Mouse (Mus musculus): ENCODE results near the gene Ttc29. TPM values are rescaled to one million over a fixed set of nuclear protein-coding genes. Genes with fewer than 3 reads are reported as not detected.

Gene Ttc29
- not detected in 2 replicates for polyA plus RNA-seq (2015; fragmentation: Nextera tagmentation; extraction: Ambion mirVana)

GRCm38 (mm10) chr8:78213074-78213473 is at the start of gene Ttc29:
Gene Ttc29, plus strand, starts transcription at chr8:78213297.

DNA sequence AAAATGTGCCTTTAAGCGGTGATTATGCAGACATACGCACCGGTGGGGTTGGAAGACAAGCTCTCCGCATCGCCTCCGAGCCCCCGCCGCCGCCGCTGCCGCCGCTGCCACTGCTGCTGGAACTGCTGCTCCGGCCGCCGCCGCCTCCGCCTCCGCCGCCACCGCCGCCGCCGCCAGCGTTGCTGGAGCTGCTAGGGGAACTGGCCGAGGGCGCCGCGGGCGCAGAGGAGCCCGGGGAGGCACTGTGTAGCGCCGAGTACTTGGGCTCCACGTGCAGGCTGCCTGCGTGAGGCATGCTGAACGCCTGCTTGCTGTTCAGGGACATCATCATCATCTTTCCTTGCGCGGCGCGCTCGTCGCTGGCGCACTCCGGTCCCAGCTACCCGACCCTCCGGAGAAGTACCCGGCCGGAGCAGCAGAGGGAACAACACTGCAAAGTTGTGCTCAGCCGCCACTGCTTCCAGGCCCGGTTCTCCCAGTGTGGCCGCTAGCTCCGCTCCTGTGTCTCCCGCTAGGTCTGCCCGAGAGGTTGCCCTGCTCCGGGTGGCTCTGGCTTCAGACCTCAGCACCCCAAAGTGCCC is 223.1 kb downstream of the Ttc29 start, which contains the start of gene Pou4f2:
TSS of gene Pou4f2 (minus strand) at position 575 of the 581 bp plus-strand sequence.

Other genes with a start within 250 kb of the Ttc29 start
- not detected in 2 replicates for gene Pou4f2, start 223.3 kb downstream of the Ttc29 start, polyA plus RNA-seq (2015; fragmentation: Nextera tagmentation; extraction: Ambion mirVana)

All from spleen, postnatal 0 days (tissue).